Mouse (Mus musculus): ENCODE data around the gene Tpst2. TPM values are rescaled to one million over a fixed set of nuclear protein-coding genes. Genes with fewer than 3 reads are reported as not detected.

Gene Tpst2
- polyA plus RNA-seq, 1 experiment from 2014 or later = 30.0 TPM

DNA sequence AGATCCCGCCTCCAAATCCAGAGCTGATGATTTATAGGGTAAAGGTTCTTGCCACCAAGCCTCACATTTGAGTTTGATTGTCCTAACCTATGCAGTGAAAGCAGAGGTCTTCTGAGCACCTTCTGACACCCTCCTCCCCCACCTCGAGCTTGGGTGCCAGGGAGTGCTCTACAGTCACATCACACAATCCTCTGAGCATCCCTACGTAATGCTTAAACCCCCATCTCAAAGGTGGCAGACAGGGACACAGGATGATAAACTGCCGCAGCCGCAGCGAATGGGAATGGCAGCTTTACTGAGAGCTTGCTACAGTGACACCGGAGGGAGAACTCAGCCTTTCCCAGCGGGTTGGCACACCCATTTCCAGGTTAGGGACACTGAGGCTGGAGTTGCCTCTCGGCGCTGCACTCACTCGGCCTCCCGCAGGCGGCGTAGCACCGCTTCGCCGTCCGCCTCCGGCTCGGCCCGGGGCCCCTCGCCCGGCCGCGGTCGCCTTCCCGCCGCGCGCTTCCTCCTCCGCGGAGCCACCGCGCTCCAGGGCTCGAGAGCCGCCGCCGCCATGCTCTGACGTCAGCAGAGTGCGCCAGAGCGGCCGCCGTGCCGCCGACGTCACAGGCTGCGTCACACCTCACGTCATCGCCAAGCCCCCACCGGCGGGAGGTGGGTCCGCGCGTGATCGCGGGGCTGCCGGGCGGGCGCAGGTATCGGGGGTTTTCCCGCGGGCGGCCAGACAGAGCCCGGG lies 66.1 kb downstream of the Tpst2 start, which contains the start of the genes Srrd and Hps4:
TSS of gene Srrd (minus strand) at position 578 of the 742 bp plus-strand sequence.
TSS of gene Hps4 (plus strand) at position 621 of the 742 bp plus-strand sequence.
- peak within 1 kb of the TSS; percentile 53 for H3K4me3 ChIP-seq (ENCODE audit: low read depth, low read length)
- H3K36me3 ChIP-seq (ENCODE audit: control insufficient read depth, insufficient read depth, low read length) = peaks cover 8% of the 10 kb centered on the region
- DNase-seq (ENCODE audit: low spot score) (peak; percentile 85), ATAC-seq (ENCODE audit: insufficient read depth, low FRiP score, low TSS enrichment) (peak; percentile 68)
- peak within 1 kb of the TSS; percentile 82 for H3K9ac ChIP-seq (ENCODE audit: low read length)
- H3K27ac ChIP-seq (ENCODE audit: low read depth, low read length) = no peak within 1 kb of the TSS
- H3K9me3 ChIP-seq (ENCODE audit: control insufficient read depth, low read length) = no peaks in the 10 kb centered on the region
- 1% methylated on average over 64 of the region's 64 CpGs for WGBS
- H3K27me3 ChIP-seq (ENCODE audit: control insufficient read depth, insufficient read depth, low read length) = no peaks in the 10 kb centered on the region
- peaks cover 15% of the 10 kb centered on the region for H3K4me1 ChIP-seq (ENCODE audit: control insufficient read depth, insufficient read depth, low read length)
- peak within 1 kb of the TSS; percentile 78 for H3K4me2 ChIP-seq (ENCODE audit: low read depth)

DNA sequence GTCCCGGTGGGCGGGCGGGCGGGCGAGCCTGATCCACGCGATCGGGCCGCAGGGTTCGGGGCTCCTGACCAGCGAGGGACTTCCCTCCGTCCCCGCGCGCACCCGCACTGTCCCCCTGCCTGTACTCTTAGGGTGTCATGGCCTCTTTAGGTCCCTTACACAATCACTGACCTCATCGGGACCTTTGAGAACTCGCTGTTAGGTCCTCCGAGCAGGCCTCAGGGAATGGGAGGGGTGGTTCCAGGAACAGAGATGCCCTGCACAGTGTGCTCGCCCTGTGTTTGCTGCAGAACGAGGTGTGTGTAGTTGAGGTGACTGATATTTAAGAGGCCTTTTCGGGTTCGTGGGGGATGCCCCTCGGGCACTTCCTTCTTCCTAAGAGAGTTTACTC lies 66.7 kb downstream of the Tpst2 start:
- Histone ChIP-seq H3K36me3 (ENCODE audit: control insufficient read depth, insufficient read depth, low read length) (peaks cover 5% of the 10 kb centered on the region), H3K4me2 (ENCODE audit: low read depth) (peak overlapping the region; percentile 78), H3K9me3 (ENCODE audit: control insufficient read depth, low read length) (no peaks in the 10 kb centered on the region), H3K9ac (ENCODE audit: low read length) (peak overlapping the region; percentile 82), H3K4me3 (ENCODE audit: low read depth, low read length) (peak overlapping the region; percentile 53), H3K4me1 (ENCODE audit: control insufficient read depth, insufficient read depth, low read length) (peaks cover 15% of the 10 kb centered on the region), H3K27ac (ENCODE audit: low read depth, low read length) (no peak overlapping the region), H3K27me3 (ENCODE audit: control insufficient read depth, insufficient read depth, low read length) (no peaks in the 10 kb centered on the region)
- WGBS = under 1% methylated on average over 24 of the region's 24 CpGs
- DNase-seq (ENCODE audit: low spot score) (no peak), ATAC-seq (ENCODE audit: insufficient read depth, low FRiP score, low TSS enrichment) (peak; percentile 48; the same call in 1 of the 2 replicates)

DNA sequence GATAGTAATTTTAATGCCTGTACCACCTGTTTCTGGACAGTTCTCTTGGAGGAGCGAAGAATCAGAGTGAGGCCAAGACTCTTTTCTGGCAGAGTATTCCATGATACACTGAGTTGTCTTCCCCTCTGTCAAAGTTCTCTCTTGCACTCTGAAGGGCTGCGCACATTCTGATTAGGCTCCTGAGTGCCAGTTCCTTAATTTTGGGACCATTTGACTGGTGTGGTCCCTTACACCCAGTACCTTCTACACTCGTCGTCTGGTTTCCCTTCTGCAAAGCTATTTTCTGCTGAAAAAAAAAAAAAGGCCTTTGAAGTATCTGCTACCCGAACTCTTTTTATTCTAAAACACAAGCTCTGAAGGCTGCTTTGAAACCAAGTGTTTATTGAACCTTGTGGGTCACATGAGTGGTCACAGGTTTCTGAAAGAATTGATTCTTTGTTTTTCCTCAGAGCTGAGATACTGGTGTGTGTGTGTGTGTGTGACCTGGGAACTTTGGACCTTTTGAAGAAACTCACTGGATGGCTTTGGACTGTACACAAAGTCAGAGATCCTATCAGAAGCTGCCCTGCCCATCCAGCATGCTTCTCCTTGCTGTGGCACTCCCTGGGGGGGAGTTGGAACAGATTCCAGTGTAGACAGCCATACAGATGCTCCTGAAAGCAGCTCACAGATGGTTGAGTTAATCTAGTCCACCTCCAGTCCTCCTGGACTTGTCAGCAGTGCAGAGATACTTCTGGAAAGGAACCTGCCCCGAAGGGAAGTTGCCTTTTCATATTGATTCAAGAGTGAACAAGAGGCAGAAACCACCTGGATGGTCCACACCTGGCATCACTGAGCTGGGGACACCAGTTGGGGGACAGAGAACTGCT lies 67.8 kb downstream of the Tpst2 start:
- Histone ChIP-seq H3K27me3 (ENCODE audit: control insufficient read depth, insufficient read depth, low read length) (no peaks in the 10 kb centered on the region), H3K9me3 (ENCODE audit: control insufficient read depth, low read length) (no peaks in the 10 kb centered on the region), H3K4me1 (ENCODE audit: control insufficient read depth, insufficient read depth, low read length) (peaks cover 15% of the 10 kb centered on the region), H3K36me3 (ENCODE audit: control insufficient read depth, insufficient read depth, low read length) (peaks cover 5% of the 10 kb centered on the region), H3K4me2 (ENCODE audit: low read depth) (no peak overlapping the region), H3K9ac (ENCODE audit: low read length) (no peak overlapping the region), H3K27ac (ENCODE audit: low read depth, low read length) (no peak overlapping the region), H3K4me3 (ENCODE audit: low read depth, low read length) (no peak overlapping the region)
- ATAC-seq (ENCODE audit: insufficient read depth, low FRiP score, low TSS enrichment) (no peak), DNase-seq (ENCODE audit: low spot score) (no peak)
- 78% methylated on average over 6 of the region's 6 CpGs for WGBS

DNA sequence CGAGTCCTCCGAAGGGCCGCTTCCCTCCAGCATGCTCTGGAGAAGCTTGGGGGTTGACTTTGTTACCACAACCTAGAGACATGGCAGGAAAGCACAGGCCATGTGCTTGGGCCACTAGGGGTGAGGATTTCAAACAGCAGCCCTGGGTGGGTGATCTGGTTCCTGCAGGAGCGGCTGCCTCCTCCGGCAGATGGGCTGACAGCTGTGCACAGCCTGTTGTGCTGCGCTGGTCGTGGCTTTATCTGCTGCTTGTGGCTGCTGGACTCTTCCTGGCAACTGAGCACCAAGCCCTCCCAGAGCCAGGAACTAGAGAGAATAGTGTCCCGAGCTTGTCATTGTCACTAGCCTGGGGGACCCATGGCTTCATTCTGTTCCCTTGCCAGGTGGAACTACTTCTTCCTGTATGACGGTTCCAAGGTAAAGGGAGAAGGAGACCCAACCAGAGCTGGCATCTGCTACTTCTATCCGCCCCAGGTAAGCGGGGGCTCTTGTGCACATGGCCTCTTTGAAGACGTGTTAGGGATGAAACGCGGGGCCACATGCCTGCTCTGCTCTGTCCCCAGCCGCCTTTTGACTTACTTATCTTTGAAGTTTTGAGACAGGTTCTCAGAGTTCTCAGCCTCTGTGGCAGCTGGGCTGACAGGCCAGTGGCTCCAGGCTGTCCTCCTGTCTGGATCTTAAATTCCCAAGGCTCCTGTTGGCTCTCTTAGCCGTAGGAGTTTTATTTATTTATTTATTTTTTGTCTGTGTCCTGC lies 69.9 kb downstream of the Tpst2 start:
- ATAC-seq (ENCODE audit: insufficient read depth, low FRiP score, low TSS enrichment) (no peak), DNase-seq (ENCODE audit: low spot score) (no peak)
- H3K36me3 ChIP-seq (ENCODE audit: control insufficient read depth, insufficient read depth, low read length) = peaks cover 3% of the 10 kb centered on the region
- no peaks in the 10 kb centered on the region for H3K9me3 ChIP-seq (ENCODE audit: control insufficient read depth, low read length)
- 87% methylated on average over 16 of the region's 16 CpGs for WGBS
- no peak overlapping the region for H3K27ac ChIP-seq (ENCODE audit: low read depth, low read length)
- no peak overlapping the region for H3K4me3 ChIP-seq (ENCODE audit: low read depth, low read length)
- H3K4me2 ChIP-seq (ENCODE audit: low read depth) = no peak overlapping the region
- no peaks in the 10 kb centered on the region for H3K27me3 ChIP-seq (ENCODE audit: control insufficient read depth, insufficient read depth, low read length)
- H3K4me1 ChIP-seq (ENCODE audit: control insufficient read depth, insufficient read depth, low read length) = peaks cover 15% of the 10 kb centered on the region
- H3K9ac ChIP-seq (ENCODE audit: low read length) = no peak overlapping the region

DNA sequence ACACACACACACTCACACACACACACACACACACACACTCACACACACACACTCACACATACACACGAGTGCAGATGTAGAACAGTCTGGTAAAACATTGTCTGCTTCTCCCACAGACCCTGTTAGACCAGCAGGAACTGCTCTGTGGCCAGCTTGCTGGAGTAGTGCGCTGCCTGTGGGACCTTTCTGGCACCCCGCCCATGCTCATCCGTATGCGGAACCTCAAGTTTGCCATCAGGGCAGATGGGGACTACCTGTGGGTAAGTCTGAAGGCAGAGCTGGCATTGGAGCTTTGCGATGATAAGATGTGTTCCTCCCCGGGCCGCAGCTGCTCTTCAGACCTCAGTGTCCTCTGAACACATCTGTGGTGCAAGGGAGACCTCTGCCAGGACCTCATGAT lies 72.7 kb downstream of the Tpst2 start:
- no peak overlapping the region for H3K4me3 ChIP-seq (ENCODE audit: low read depth, low read length)
- peaks cover 3% of the 10 kb centered on the region for H3K36me3 ChIP-seq (ENCODE audit: control insufficient read depth, insufficient read depth, low read length)
- H3K4me2 ChIP-seq (ENCODE audit: low read depth) = no peak overlapping the region
- H3K9ac ChIP-seq (ENCODE audit: low read length) = no peak overlapping the region
- no peak for ATAC-seq (ENCODE audit: insufficient read depth, low FRiP score, low TSS enrichment)
- 89% methylated on average over 8 of the region's 8 CpGs for WGBS
- H3K9me3 ChIP-seq (ENCODE audit: control insufficient read depth, low read length) = no peaks in the 10 kb centered on the region
- no peak overlapping the region for H3K27ac ChIP-seq (ENCODE audit: low read depth, low read length)
- DNase-seq (ENCODE audit: low spot score) = no peak
- H3K4me1 ChIP-seq (ENCODE audit: control insufficient read depth, insufficient read depth, low read length) = peaks cover 5% of the 10 kb centered on the region; the same call in 1 of the 2 replicates
- H3K27me3 ChIP-seq (ENCODE audit: control insufficient read depth, insufficient read depth, low read length) = no peaks in the 10 kb centered on the region

DNA sequence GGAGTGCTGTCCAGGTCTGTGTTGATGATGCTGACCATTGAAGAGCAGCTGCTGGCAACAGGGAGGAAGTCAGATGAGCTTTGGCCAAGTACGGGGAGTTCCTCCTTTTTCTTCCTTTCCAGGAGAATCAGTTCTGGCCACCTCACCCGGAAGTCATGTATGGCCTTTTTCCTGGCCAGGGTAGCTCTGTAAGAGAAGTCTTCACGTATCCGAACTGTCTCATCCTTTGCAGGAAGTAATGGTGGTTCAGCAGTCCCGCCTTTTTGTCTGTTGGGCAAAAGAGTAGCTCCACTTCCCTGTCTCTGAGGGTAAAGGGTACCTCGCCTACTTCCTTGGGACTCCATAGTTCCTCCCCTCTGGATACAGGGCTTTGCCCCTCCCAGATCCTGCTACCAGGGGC lies 79.0 kb downstream of the Tpst2 start:
- no peaks in the 10 kb centered on the region for H3K36me3 ChIP-seq (ENCODE audit: control insufficient read depth, insufficient read depth, low read length)
- ATAC-seq (ENCODE audit: insufficient read depth, low FRiP score, low TSS enrichment) = no peak

DNA sequence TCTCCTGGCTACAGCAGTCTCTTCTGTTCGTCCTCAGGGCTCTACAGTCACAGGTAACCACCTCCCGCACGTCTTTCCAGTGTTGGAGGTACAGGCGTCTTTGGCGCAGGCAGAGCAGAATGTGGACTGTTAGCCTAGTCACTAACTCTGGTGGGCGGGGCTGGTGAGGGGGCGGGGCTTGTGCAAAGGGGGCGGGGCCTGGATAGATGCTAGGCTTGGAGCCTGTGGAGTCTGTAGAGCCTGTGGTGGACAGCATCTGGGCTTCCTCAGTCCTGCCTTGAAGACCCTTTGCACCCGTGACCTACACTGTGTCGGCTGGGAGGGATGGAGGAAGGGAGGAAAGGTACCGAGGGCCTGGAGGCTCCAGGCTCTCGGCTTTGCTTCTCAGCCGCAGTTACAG lies 79.4 kb downstream of the Tpst2 start, which contains the start of gene Gm6583:
TSS of gene Gm6583 (minus strand) at position 124 of the 400 bp plus-strand sequence.
- no peaks in the 10 kb centered on the region for H3K27me3 ChIP-seq (ENCODE audit: control insufficient read depth, insufficient read depth, low read length)
- no peak within 1 kb of the TSS for H3K27ac ChIP-seq (ENCODE audit: low read depth, low read length)
- no peaks in the 10 kb centered on the region for H3K9me3 ChIP-seq (ENCODE audit: control insufficient read depth, low read length)
- no peak for ATAC-seq (ENCODE audit: insufficient read depth, low FRiP score, low TSS enrichment)
- no peaks in the 10 kb centered on the region for H3K4me1 ChIP-seq (ENCODE audit: control insufficient read depth, insufficient read depth, low read length)
- DNase-seq (ENCODE audit: low spot score) = no peak
- H3K4me2 ChIP-seq (ENCODE audit: low read depth) = no peak within 1 kb of the TSS
- no peaks in the 10 kb centered on the region for H3K36me3 ChIP-seq (ENCODE audit: control insufficient read depth, insufficient read depth, low read length)
- H3K9ac ChIP-seq (ENCODE audit: low read length) = no peak within 1 kb of the TSS
- H3K4me3 ChIP-seq (ENCODE audit: low read depth, low read length) = no peak within 1 kb of the TSS
- WGBS = 64% methylated on average over 13 of the region's 13 CpGs

More for the DNA sequence above, 79.0 kb downstream of the Tpst2 start:
- H3K9me3 ChIP-seq (ENCODE audit: control insufficient read depth, low read length) = no peaks in the 10 kb centered on the region
- 94% methylated on average over 6 of the region's 6 CpGs for WGBS
- H3K4me2 ChIP-seq (ENCODE audit: low read depth) = no peak overlapping the region
- H3K27ac ChIP-seq (ENCODE audit: low read depth, low read length) = no peak overlapping the region
- no peak overlapping the region for H3K9ac ChIP-seq (ENCODE audit: low read length)
- no peak for DNase-seq (ENCODE audit: low spot score)
- H3K4me1 ChIP-seq (ENCODE audit: control insufficient read depth, insufficient read depth, low read length) = no peaks in the 10 kb centered on the region
- no peaks in the 10 kb centered on the region for H3K27me3 ChIP-seq (ENCODE audit: control insufficient read depth, insufficient read depth, low read length)
- no peak overlapping the region for H3K4me3 ChIP-seq (ENCODE audit: low read depth, low read length)

DNA sequence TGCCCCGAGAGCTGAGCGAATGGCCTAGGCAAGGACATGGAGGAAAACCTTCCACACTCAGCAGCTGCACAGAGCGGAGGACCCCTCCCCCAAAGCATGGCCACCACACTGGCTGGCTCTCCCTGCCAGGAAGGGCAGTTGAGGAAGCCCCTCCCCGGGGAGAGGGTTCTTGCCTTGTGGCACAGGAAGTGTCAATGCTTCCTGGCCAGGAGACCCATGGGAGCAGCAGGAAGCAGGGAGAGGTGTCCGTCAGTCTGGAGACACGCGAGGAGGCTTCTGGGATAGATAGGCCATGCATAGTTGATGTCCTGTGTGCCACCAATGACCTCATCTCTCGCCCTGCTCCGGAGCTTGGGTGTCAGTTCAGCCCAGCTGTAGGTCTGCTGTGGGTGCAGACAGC lies 79.8 kb downstream of the Tpst2 start:
- Histone ChIP-seq H3K36me3 (ENCODE audit: control insufficient read depth, insufficient read depth, low read length) (no peaks in the 10 kb centered on the region), H3K4me2 (ENCODE audit: low read depth) (no peak overlapping the region)
- no peak for DNase-seq (ENCODE audit: low spot score)

More for the DNA sequence above, 79.8 kb downstream of the Tpst2 start:
- Histone ChIP-seq H3K4me3 (ENCODE audit: low read depth, low read length) (no peak overlapping the region), H3K4me1 (ENCODE audit: control insufficient read depth, insufficient read depth, low read length) (no peaks in the 10 kb centered on the region), H3K9ac (ENCODE audit: low read length) (no peak overlapping the region), H3K9me3 (ENCODE audit: control insufficient read depth, low read length) (no peaks in the 10 kb centered on the region), H3K27ac (ENCODE audit: low read depth, low read length) (no peak overlapping the region), H3K27me3 (ENCODE audit: control insufficient read depth, insufficient read depth, low read length) (no peaks in the 10 kb centered on the region)
- WGBS = 89% methylated on average over 9 of the region's 9 CpGs
- ATAC-seq (ENCODE audit: insufficient read depth, low FRiP score, low TSS enrichment) = no peak
